Mouse (Mus musculus) embryonic fibroblast, embryonic 13.5 days (primary cell): ENCODE measurements at regions not wholly inside any gene's neighbourhood (a gene's known extent, or its start where the extent isn't known, plus 50 kb on each side); places are given as distances from the start of the nearest gene placed in this dataset.

Experiments
- H3K27ac ChIP-seq: 2 replicates; pipeline ENCODE4 v1.5.1; 2012; ENCODE audit warnings: low read length, control low read depth, inconsistent platforms; ENCODE audit not compliant: insufficient read depth
- H3K4me1 ChIP-seq: 2 replicates; pipeline ENCODE4 v1.6.1; 2011; ENCODE audit warnings: low read length; ENCODE audit not compliant: control insufficient read depth, insufficient read depth
- H3K4me3 ChIP-seq: 2 replicates; pipeline ENCODE4 v1.5.1; 2011; ENCODE audit warnings: mild to moderate bottlenecking, control low read depth, low read length; ENCODE audit not compliant: insufficient read depth
- CTCF ChIP-seq: IDR thresholded peaks from 2 replicates; pipeline ENCODE4 v1.5.1; 2011; ENCODE audit warnings: mild to moderate bottlenecking, control low read depth, low read length, moderate library complexity, borderline replicate concordance; ENCODE audit not compliant: insufficient read depth
- POLR2A ChIP-seq: IDR thresholded peaks from 2 replicates; pipeline ENCODE4 v1.6.1; 2011; ENCODE audit warnings: low read depth, mild to moderate bottlenecking, control low read depth, low read length, moderate library complexity

GRCm38 (mm10) chr2:75563253-75563913 is 95.7 kb upstream of the Hnrnpa3 start:
- TF ChIP-seq CTCF (no peak), POLR2A (no peak)

GRCm38 (mm10) chr2:75564809-75565208 is 94.3 kb upstream of the Hnrnpa3 start:
- H3K4me1 ChIP-seq: no peaks in the 10 kb centered on the region
- no peak overlapping the region for H3K27ac ChIP-seq
- TF ChIP-seq CTCF: no peak
- TF ChIP-seq POLR2A: no peak
- no peak overlapping the region for H3K4me3 ChIP-seq

More at GRCm38 (mm10) chr2:75563253-75563913, 95.7 kb upstream of the Hnrnpa3 start:
- no peak overlapping the region for H3K4me3 ChIP-seq
- H3K27ac ChIP-seq: no peak overlapping the region
- H3K4me1 ChIP-seq: no peaks in the 10 kb centered on the region

DNA sequence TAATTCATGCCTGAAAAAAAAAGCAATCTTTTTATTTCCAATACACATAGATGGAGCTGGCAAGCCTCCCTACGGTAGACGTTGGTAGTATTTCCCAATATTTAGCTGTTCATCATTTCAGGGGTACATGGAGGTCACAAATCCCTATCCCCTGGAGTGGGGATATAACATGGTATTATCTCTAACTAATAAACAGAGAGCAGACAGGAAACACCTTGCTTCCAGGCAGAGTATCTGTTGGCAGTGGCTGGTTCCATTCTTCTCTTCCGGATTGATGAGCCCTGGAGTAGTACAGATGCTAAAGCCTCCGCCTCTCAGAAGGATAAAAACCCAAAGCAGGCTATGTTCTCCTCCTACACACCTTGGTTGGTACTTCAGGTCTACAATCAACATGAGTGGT is 91.9 kb upstream of the Hnrnpa3 start:
- Histone ChIP-seq H3K27ac (no peak overlapping the region), H3K4me3 (no peak overlapping the region), H3K4me1 (no peaks in the 10 kb centered on the region)
- TF ChIP-seq POLR2A: no peak
- no peak for TF ChIP-seq CTCF

DNA sequence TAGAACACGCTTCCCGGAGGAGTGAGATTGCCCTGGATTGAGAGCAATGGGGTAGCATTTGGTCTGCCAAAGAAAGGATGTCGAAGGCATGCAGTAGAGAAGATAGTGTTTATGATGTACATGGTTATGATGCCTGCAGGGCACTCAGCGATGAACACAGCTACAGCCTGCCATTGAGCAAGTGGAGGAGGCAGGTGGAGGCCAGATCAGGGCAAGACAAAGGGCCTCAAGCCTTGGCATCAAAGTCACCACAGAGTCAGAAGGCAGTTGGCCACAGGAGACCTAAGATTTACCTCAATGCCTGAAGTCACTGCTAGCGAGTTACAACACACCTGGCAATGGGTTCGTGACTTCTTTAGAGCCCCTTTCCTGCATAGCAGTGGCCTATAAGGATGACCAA is 89.3 kb upstream of the Hnrnpa3 start:
- TF ChIP-seq CTCF: no peak
- no peak for TF ChIP-seq POLR2A
- H3K4me3 ChIP-seq: no peak overlapping the region
- H3K4me1 ChIP-seq: no peaks in the 10 kb centered on the region
- no peak overlapping the region for H3K27ac ChIP-seq

- no peaks in the 10 kb centered on the region for H3K4me1 ChIP-seq
- TF ChIP-seq CTCF: no peak
- no peak for TF ChIP-seq POLR2A
- H3K27ac ChIP-seq: no peak overlapping the region
- H3K4me3 ChIP-seq: no peak overlapping the region
Measured at GRCm38 (mm10) chr2:75570246-75570645, 88.8 kb upstream of the Hnrnpa3 start.

DNA sequence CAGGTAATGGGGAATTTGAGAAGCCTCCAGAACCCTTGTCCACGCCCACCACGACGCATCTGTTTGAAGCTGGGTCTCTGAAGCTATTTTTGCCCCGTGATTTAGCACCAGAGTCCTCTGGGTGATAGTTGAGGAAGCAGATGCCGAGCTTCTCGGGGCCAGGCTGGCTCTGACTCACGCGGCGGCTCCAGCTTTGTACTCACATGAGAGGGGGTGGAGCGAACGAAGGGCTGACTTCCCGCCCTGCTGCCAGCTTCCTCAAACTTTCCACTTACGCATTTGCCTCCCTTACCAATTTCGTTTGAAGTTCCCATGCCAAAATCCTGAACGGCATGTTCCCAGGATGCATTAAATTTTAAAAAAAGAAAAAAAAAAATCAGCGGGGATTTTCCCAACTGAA is 74.1 kb upstream of the Hnrnpa3 start:
- Histone ChIP-seq H3K4me3 (no peak overlapping the region), H3K4me1 (no peaks in the 10 kb centered on the region), H3K27ac (no peak overlapping the region)
- TF ChIP-seq POLR2A (no peak), CTCF (no peak)

DNA sequence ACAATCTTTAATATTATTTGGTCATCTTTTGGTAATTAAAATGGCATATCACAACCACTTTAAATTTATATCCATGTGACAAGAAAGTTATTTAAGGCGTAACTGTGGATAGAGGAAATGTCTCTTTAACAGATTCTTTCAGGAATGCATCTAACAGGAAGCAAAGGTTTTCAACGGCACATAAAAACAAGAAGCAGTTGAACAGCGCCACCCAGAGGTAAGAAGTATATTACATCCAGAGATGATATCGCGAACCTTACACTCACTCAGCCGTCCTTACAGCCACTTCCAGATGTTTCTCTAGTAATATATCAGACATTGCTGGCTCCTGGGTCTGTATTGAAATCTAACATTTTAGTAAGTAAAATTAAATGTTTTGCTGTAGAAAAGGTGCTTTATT is 70.5 kb upstream of the Hnrnpa3 start:
- no peak for TF ChIP-seq CTCF
- Histone ChIP-seq H3K4me1 (no peaks in the 10 kb centered on the region), H3K4me3 (no peak overlapping the region), H3K27ac (no peak overlapping the region)

DNA sequence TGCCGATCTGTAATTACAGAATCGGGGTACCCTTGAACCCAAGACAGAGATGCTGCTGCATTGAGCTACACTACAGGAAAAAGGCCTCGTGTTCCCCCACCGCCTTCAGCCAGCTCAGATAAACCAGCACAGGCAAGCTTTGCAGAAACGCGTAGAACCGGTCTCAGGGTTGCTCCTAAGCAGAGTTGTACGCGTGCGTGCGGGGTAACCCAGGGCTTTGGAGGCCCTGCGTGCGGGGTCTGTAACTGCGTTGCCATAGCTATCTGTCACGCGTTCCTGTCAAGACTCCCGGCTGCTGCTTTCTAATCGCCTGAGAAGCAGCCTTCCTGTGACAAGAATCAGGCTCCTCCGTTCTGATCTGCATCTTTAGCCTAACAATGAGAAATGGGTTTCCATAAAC is 69.6 kb upstream of the Hnrnpa3 start:
- H3K27ac ChIP-seq: no peak overlapping the region
- TF ChIP-seq CTCF (no peak), POLR2A (no peak)
- H3K4me1 ChIP-seq: no peaks in the 10 kb centered on the region
- no peak overlapping the region for H3K4me3 ChIP-seq

DNA sequence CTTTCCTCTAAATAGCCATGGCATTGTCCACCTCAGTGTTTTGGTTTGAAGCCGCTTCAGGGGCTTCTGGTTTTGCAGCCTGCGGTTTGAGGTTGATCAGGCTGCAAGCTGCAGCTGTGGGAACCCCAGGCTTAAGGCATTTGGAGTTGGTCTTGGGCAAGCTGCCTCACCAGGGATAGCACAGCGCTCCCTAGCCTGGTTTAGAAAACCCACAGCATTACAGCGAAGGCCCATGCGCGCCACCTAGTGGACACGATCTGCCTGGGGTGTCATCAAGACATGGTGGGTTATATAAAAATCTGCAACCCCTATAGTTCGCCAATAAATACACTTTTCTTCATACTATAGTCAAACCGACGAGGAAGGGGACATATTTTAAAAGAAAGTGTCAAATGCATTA is 68.9 kb upstream of the Hnrnpa3 start:
- TF ChIP-seq CTCF (peak; percentile 91), POLR2A (no peak)
- Histone ChIP-seq H3K27ac (no peak overlapping the region), H3K4me1 (no peaks in the 10 kb centered on the region), H3K4me3 (no peak overlapping the region)

- Histone ChIP-seq H3K4me3 (no peak overlapping the region), H3K27ac (no peak overlapping the region), H3K4me1 (no peaks in the 10 kb centered on the region; the same call in 1 of the 2 replicates)
- TF ChIP-seq CTCF (no peak), POLR2A (no peak)
Measured at GRCm38 (mm10) chr2:75600511-75600910, 58.5 kb upstream of the Hnrnpa3 start.

DNA sequence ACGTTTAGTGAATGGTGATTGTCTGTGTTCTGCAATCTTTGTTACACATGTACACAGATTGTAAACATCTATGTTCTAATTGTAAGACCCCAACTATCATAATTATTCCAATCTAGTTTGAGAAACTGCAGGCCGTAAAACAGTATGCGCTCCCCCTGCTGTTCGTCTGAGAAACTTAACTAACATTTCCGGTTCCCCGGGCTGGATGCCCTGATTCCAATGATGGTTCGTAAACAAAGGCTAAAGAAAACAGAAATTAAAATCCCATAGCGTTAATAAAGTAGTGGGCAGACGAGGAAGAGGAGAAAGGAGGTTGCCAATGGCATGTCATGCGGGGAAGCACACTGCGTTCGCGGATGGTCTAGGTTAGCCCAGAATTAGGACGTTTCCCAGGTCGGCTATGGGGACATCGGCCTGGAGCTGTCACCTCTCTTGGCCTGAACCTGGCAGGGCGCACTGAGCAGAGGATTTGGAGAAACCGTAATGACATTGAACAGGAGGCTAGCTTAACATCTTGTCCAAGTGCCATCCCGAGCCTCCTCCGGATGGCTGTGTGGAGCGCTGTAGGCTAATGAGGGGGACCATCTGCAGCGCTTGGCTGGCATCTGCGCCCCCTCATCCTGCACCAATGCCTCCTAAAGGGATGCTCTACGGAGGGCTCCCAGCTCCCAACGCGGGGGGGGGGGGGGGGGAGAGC is 55.7 kb upstream of the Hnrnpa3 start:
- Histone ChIP-seq H3K4me1 (no peaks in the 10 kb centered on the region; the same call in 1 of the 2 replicates), H3K4me3 (no peak overlapping the region), H3K27ac (no peak overlapping the region)
- no peak for TF ChIP-seq POLR2A
- no peak for TF ChIP-seq CTCF
